Mouse (Mus musculus) liver, embryonic 14.5 days (tissue): ENCODE measurements around the gene Lin37.

ENCODE experiments used
- CTCF ChIP-seq: IDR thresholded peaks from 2 replicates; pipeline ENCODE4 v1.5.1; 2016; ENCODE audit warnings: antibody characterized with exemption, low read depth, control low read depth
- EP300 ChIP-seq: IDR thresholded peaks from 2 replicates; pipeline ENCODE4 v1.6.1; 2016; ENCODE audit warnings: antibody characterized with exemption, low read depth

- TF ChIP-seq CTCF (no peak), EP300 (no peak)
Observed at GRCm38 (mm10) chr7:30591605-30591951, 31.9 kb upstream of the Lin37 start.
